Mouse (Mus musculus): ENCODE results near the gene Tmem120b.

- TF ChIP-seq CTCF (IDR thresholded peaks at IDR 0.05; ENCODE audit: borderline replicate concordance, insufficient read depth, low read length) (no peak), POLR2A (IDR thresholded peaks at IDR 0.05; ENCODE audit: low read depth, low read length) (no peak)
Observed at GRCm38 (mm10) chr5:123046916-123047315, 21.3 kb upstream of the Tmem120b start, which contains the start of gene Morn3.
